Mouse (Mus musculus) forebrain, postnatal 0 days (tissue): Measurements from ENCODE around the gene Hoxa5. TPM values are rescaled to one million over a fixed set of nuclear protein-coding genes. Genes with fewer than 3 reads are reported as not detected.

Source experiments
- ATAC-seq: fragments of 200-750 bp; cut with Nextera tagmentation; 2 replicates; pipeline ENCODE4 v1.8.0; 2017; ENCODE audit warnings: mild to moderate bottlenecking, moderate library complexity
- DNase-seq: peaks from one replicate; pipeline ENCODE4 v3.0.0-alpha.2; 2015
- H3K27ac ChIP-seq: fragments of 300-500 bp; sonication (generic); 2 replicates; pipeline ENCODE4 v1.5.1; 2014; ENCODE audit warnings: low read depth, mild to moderate bottlenecking, antibody characterized with exemption, low read length, moderate library complexity, mixed read lengths
- H3K27me3 ChIP-seq: fragments of 300-500 bp; sonication (generic); 2 replicates; pipeline ENCODE4 v1.6.1; 2014; ENCODE audit warnings: mild to moderate bottlenecking, low read length, mixed read lengths; ENCODE audit not compliant: insufficient read depth
- H3K36me3 ChIP-seq: fragments of 300-500 bp; sonication (generic); 2 replicates; pipeline ENCODE4 v1.6.1; 2014; ENCODE audit warnings: mild to moderate bottlenecking, moderate library complexity; ENCODE audit not compliant: insufficient read depth
- H3K4me1 ChIP-seq: fragments of 300-500 bp; sonication (generic); 2 replicates; pipeline ENCODE4 v1.6.1; 2014; ENCODE audit warnings: antibody characterized with exemption; ENCODE audit not compliant: insufficient read depth
- H3K4me2 ChIP-seq: fragments of 300-500 bp; sonication (generic); 2 replicates; pipeline ENCODE4 v1.6.1; 2014; ENCODE audit warnings: low read depth, mild to moderate bottlenecking, moderate library complexity
- H3K4me3 ChIP-seq: fragments of 300-500 bp; sonication (generic); 2 replicates; pipeline ENCODE4 v1.5.1; 2014; ENCODE audit warnings: low read depth, low read length, mixed read lengths
- H3K9ac ChIP-seq: fragments of 300-500 bp; sonication (generic); 2 replicates; pipeline ENCODE4 v1.6.1; 2014; ENCODE audit warnings: mild to moderate bottlenecking
- H3K9me3 ChIP-seq: fragments of 300-500 bp; sonication (generic); 2 replicates; pipeline ENCODE4 v1.6.1; 2016; ENCODE audit warnings: low read length
- CTCF ChIP-seq: sonication (generic); IDR thresholded peaks from 2 replicates; pipeline ENCODE4 v1.5.1; 2016; ENCODE audit warnings: antibody characterized with exemption, control low read depth, low read depth
- WGBS: fragments of 180-500 bp; shearing (Covaris S2); extraction: QIAGEN DNeasy Blood & Tissue Kit; methylation state at CpG from one replicate; pipeline ENCODE4 v1.1.7; 2014; 5-methylcytosine and 5-hydroxymethylcytosine counted together
- polyA plus RNA-seq: library from polyadenylated mRNA; unstranded; fragments of >200 nt; fragmentation: Nextera tagmentation; extraction: Ambion mirVana; gene quantifications from 2 replicates; pipeline ENCODE4 v1.2.1, GENCODE M21; 2015
- total RNA-seq: library from RNA; depleted of rRNA; stranded (reverse); fragments of >200 nt; gene quantifications from 2 replicates; pipeline ENCODE4 v1.2.3, GENCODE M21; 2014

The Hoxa5 gene
- total and polyA plus RNA-seq, 2 experiments from 2014 or later, result not detected

- H3K4me3 ChIP-seq, result peak within 1 kb of the TSS; percentile 42
- peaks cover 93% of the 10 kb centered on the region for H3K27me3 ChIP-seq
- H3K4me1 ChIP-seq, result no peaks in the 10 kb centered on the region; the same call in 1 of the 2 replicates
- DNase-seq (no peak), ATAC-seq (peak; percentile 61)
- H3K27ac ChIP-seq, result no peak within 1 kb of the TSS
- H3K9me3 ChIP-seq, result no peaks in the 10 kb centered on the region
- H3K4me2 ChIP-seq, result peak within 1 kb of the TSS; percentile 80
- 3% methylated on average over 54 of the region's 55 CpGs for WGBS
- no peaks in the 10 kb centered on the region for H3K36me3 ChIP-seq
- no peak within 1 kb of the TSS for H3K9ac ChIP-seq
- TF ChIP-seq CTCF, result no peak
Observed at GRCm38 (mm10) chr6:52158276-52159051, 45.9 kb downstream of the Hoxa5 start, which contains the start of gene Hoxa1. TSS of gene Hoxa1 (minus strand) at chr6:52158317.

GRCm38 (mm10) chr6:52157466-52158275, 46.7 kb downstream of the Hoxa5 start:
- WGBS, result 3% methylated on average over 32 of the region's 32 CpGs

DNA sequence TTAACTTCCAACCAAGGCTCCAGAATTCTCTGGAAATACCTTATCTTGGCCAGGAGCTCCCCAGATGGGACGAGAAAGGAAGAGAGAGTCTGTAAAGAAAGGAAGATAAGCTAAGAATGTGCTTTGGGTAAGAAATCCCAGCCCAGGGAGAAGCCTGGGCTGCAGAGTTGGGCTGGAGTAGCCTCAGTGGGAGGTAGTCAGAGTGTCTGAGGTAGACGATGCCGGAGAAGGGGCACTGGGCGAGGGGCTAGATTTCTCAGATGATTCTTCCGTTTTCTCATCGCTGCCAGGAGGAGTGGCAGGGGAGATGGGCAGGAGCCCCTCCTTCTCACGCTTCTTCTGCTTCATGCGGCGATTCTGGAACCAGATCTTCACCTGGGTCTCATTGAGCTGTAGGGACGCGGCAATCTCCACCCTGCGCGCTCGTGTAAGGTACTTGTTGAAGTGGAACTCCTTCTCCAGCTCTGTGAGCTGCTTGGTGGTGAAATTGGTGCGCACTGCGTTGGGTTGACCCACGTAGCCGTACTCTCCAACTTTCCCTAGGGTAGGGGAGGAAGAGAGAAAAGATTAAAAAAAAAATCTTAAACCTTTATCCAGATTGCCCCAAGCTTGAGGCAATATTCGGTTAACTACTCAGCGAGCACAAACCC, 47.7 kb downstream of the Hoxa5 start:
- no peak for TF ChIP-seq CTCF
- no peak overlapping the region for H3K4me3 ChIP-seq
- H3K27ac ChIP-seq, result no peak overlapping the region
- no peaks in the 10 kb centered on the region; the same call in 1 of the 2 replicates for H3K4me1 ChIP-seq
- WGBS, result 1% methylated on average over 20 of the region's 20 CpGs
- DNase-seq, result no peak
- no peaks in the 10 kb centered on the region for H3K36me3 ChIP-seq
- no peak overlapping the region for H3K4me2 ChIP-seq
- H3K9ac ChIP-seq, result no peak overlapping the region
- ATAC-seq, result no peak
- peaks cover 93% of the 10 kb centered on the region for H3K27me3 ChIP-seq
- no peaks in the 10 kb centered on the region for H3K9me3 ChIP-seq

More at GRCm38 (mm10) chr6:52157466-52158275, 46.7 kb downstream of the Hoxa5 start:
- TF ChIP-seq CTCF, result no peak
- H3K4me2 ChIP-seq, result peak overlapping the region; percentile 80
- H3K4me1 ChIP-seq, result no peaks in the 10 kb centered on the region; the same call in 1 of the 2 replicates
- H3K27ac ChIP-seq, result no peak overlapping the region
- no peaks in the 10 kb centered on the region for H3K9me3 ChIP-seq
- DNase-seq, result no peak
- H3K4me3 ChIP-seq, result peak overlapping the region; percentile 42
- H3K36me3 ChIP-seq, result no peaks in the 10 kb centered on the region
- peaks cover 93% of the 10 kb centered on the region for H3K27me3 ChIP-seq
- no peak for ATAC-seq
- no peak overlapping the region for H3K9ac ChIP-seq

DNA sequence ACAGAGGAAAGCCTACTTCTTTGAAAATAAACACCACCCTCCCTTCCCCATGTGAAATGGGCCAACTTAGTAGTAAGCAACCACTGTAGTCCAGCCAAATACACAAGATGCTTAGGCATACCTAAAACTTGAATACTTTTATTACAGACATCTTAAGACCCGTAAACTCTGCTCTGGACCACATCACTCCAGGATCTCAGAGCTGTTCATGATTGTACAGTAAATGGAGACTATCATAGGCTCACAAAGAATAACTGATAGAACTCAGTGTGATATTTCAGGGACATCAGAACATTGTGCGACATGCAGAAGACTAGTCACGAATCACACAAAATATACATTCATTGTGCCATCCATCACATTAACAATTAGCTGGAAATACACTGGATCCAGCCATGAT, 48.9 kb downstream of the Hoxa5 start:
- peaks cover 93% of the 10 kb centered on the region for H3K27me3 ChIP-seq
- no peak for DNase-seq
- ATAC-seq, result no peak
- no peak overlapping the region for H3K4me2 ChIP-seq
- 45% methylated on average over 3 of the region's 3 CpGs for WGBS
- H3K4me3 ChIP-seq, result no peak overlapping the region
- H3K9me3 ChIP-seq, result no peaks in the 10 kb centered on the region
- no peaks in the 10 kb centered on the region for H3K36me3 ChIP-seq
- H3K4me1 ChIP-seq, result no peaks in the 10 kb centered on the region; the same call in 1 of the 2 replicates
- no peak overlapping the region for H3K27ac ChIP-seq
- TF ChIP-seq CTCF, result no peak
- H3K9ac ChIP-seq, result no peak overlapping the region

DNA sequence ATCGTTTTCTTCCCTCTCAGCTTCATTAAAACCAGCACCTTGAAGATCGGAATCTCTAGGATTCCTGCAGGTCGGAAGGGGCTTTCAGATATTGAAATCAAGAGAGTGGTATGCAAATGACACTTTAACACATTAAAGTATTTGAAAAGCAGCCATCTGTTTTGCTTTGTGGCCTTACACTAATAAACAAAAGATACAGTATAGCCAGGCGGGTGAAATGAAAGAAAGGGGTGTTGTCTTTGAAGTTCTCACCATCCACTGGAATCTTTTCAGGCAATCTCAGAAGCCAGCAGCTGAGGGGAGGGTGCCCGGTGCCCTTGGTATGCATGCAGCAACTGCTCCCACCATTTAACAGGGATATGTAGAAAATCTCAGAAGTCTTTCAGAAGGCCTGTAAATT, 50.3 kb downstream of the Hoxa5 start:
- Histone ChIP-seq H3K4me2 (no peak overlapping the region), H3K4me1 (no peaks in the 10 kb centered on the region; the same call in 1 of the 2 replicates), H3K27me3 (peaks cover 91% of the 10 kb centered on the region), H3K9ac (no peak overlapping the region), H3K27ac (no peak overlapping the region), H3K36me3 (no peaks in the 10 kb centered on the region), H3K4me3 (no peak overlapping the region), H3K9me3 (no peaks in the 10 kb centered on the region)
- ATAC-seq (no peak), DNase-seq (no peak)
- no peak for TF ChIP-seq CTCF
- WGBS, result 6% methylated on average over 5 of the region's 5 CpGs

DNA sequence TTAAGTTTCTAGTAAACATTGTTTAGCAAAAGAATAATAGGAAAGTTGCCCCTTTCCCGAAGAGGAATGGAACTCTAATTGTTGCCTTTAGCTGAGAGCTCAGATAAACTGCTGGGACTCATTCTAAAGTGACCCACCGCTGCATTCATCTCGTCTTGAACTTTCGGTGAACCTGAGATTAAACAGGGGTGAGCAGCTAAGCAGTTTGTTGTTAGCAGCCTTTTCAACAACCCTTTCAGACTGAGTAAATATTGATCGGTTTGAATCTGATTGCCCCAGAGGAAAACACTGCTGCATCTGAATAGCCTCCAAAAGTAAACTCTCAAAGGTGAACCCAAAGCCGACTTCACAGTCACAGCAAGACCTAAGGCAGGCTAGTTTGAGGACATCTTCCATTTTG, 51.1 kb downstream of the Hoxa5 start:
- Histone ChIP-seq H3K9ac (no peak overlapping the region), H3K4me1 (no peaks in the 10 kb centered on the region), H3K4me2 (no peak overlapping the region), H3K36me3 (no peaks in the 10 kb centered on the region), H3K9me3 (no peaks in the 10 kb centered on the region), H3K27me3 (peaks cover 87% of the 10 kb centered on the region), H3K4me3 (no peak overlapping the region), H3K27ac (no peak overlapping the region)
- ATAC-seq, result no peak
- TF ChIP-seq CTCF, result no peak
- under 1% methylated on average over 6 of the region's 6 CpGs for WGBS
- DNase-seq, result no peak
